Mouse (Mus musculus): ENCODE measurements at regions not wholly inside any gene's neighbourhood (a gene's known extent, or its start where the extent isn't known, plus 50 kb on each side); places are given as distances from the start of the nearest gene placed in this dataset.

DNA sequence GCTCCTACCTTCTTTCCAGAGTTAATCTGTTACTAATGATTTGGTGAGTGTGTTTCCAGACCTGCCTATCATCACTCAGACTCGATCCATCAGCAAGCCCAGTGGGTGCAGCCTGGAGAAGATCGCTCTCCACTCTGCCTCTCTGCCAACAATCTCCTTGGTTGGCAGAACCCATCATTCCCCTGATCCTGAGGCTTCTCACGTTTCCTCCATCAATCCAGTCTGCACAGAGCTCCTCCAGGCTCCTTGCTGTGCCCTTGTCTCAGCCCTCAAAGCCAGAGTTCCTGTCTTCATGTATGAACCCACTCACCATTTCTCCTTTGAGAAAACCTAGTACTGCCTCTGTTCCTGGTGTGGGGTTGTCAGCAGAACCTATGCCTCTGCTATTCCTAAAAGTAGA is 155.5 kb downstream of the Thbs2 start:
- Histone ChIP-seq H3K36me3 (no peaks in the 10 kb centered on the region), H3K27me3 (replicated peaks) (no peaks in the 10 kb centered on the region), H3K27ac (no peak overlapping the region), H3K4me1 (peaks cover 9% of the 10 kb centered on the region; the same call in 1 of the 2 replicates), H3K4me3 (replicated peaks) (no peak overlapping the region), H3K9me3 (no peaks in the 10 kb centered on the region), H3K9ac (no peak overlapping the region), H3K4me2 (no peak overlapping the region)
- 66% methylated on average over 3 of the region's 3 CpGs for WGBS
- no peak for ATAC-seq (ENCODE audit: insufficient read depth, low FRiP score, low read depth)

DNA sequence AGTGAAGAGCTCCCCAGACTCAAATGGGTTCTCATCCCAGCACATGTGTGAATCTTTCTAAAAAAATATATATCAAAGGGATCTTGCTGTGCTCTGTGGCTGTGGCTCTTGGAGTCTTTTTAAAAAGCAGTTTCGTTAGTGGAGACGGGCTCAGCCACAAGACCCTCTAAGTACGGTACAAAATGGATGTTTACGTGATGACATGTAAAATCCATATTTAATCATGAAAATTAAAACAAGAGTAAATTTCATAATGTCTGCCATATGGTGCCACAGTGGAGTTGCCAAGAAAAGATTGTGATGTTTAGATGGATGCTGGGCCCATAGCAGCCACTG is 161.1 kb downstream of the Thbs2 start:
- 73% methylated on average over 4 of the region's 4 CpGs for WGBS
- no peaks in the 10 kb centered on the region for H3K27me3 ChIP-seq (replicated peaks)
- no peaks in the 10 kb centered on the region for H3K9me3 ChIP-seq
- no peaks in the 10 kb centered on the region for H3K36me3 ChIP-seq
- H3K9ac ChIP-seq: no peak overlapping the region
- H3K4me2 ChIP-seq: no peak overlapping the region
- peaks cover 10% of the 10 kb centered on the region for H3K4me1 ChIP-seq
- H3K27ac ChIP-seq: peak overlapping the region; percentile 17; the same call in 1 of the 2 replicates
- no peak overlapping the region for H3K4me3 ChIP-seq (replicated peaks)
- ATAC-seq (ENCODE audit: insufficient read depth, low FRiP score, low read depth): no peak

DNA sequence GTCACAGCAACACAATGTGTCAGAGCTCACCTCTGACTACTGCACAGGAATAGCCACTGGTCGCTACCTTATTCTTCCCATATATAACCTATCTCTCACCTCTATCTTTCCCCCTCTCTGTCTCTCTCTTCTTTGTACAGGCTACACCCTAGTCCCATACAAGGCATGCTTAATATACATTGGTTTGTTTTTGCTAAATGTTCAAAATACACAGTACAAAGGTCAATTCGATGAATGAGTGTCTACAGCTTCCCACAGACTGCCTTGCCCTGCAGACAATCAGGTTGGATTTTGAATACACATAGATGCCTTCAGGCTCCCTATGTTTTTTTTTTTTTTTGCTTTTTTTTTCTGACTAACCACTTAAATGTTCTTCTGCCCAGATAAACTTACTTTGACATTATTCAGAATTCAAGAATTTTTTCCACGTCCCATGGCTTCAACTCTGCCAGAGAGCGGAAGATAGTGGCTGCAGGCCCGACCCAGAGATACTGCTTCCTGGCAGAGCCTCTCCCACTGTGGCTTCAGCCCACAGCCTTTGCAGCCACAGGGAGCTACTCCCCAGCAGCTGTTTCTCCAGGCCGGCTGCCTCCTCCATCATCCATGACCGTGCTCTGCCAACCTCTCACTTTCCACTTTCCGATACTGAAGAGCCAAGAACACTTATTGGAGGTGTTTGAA is 161.6 kb downstream of the Thbs2 start:
- Histone ChIP-seq H3K9ac (no peak overlapping the region), H3K27me3 (replicated peaks) (no peaks in the 10 kb centered on the region), H3K4me1 (peaks cover 10% of the 10 kb centered on the region), H3K4me2 (no peak overlapping the region), H3K27ac (peak overlapping the region; percentile 17; the same call in 1 of the 2 replicates), H3K4me3 (replicated peaks) (no peak overlapping the region), H3K36me3 (no peaks in the 10 kb centered on the region), H3K9me3 (no peaks in the 10 kb centered on the region)
- 53% methylated on average over 8 of the region's 8 CpGs for WGBS
- ATAC-seq (ENCODE audit: insufficient read depth, low FRiP score, low read depth): no peak

- Histone ChIP-seq H3K27ac (peak overlapping the region; percentile 17; the same call in 1 of the 2 replicates), H3K9me3 (no peaks in the 10 kb centered on the region), H3K4me1 (peaks cover 10% of the 10 kb centered on the region), H3K27me3 (replicated peaks) (no peaks in the 10 kb centered on the region), H3K4me2 (no peak overlapping the region), H3K9ac (no peak overlapping the region), H3K36me3 (no peaks in the 10 kb centered on the region), H3K4me3 (replicated peaks) (no peak overlapping the region)
- WGBS: 90% methylated on average over 3 of the region's 3 CpGs
- no peak for ATAC-seq (ENCODE audit: insufficient read depth, low FRiP score, low read depth)
Measured at GRCm38 (mm10) chr17:14531796-14532195, 162.2 kb downstream of the Thbs2 start.

GRCm38 (mm10) chr17:14527691-14528090 is 166.3 kb downstream of the Thbs2 start:
- Histone ChIP-seq H3K9me3 (no peaks in the 10 kb centered on the region), H3K27me3 (replicated peaks) (no peaks in the 10 kb centered on the region), H3K4me1 (peaks cover 9% of the 10 kb centered on the region; the same call in 1 of the 2 replicates), H3K9ac (no peak overlapping the region), H3K27ac (no peak overlapping the region), H3K4me2 (no peak overlapping the region), H3K36me3 (no peaks in the 10 kb centered on the region), H3K4me3 (replicated peaks) (no peak overlapping the region)
- 90% methylated on average over 2 of the region's 2 CpGs for WGBS
- no peak for ATAC-seq (ENCODE audit: insufficient read depth, low FRiP score, low read depth)

DNA sequence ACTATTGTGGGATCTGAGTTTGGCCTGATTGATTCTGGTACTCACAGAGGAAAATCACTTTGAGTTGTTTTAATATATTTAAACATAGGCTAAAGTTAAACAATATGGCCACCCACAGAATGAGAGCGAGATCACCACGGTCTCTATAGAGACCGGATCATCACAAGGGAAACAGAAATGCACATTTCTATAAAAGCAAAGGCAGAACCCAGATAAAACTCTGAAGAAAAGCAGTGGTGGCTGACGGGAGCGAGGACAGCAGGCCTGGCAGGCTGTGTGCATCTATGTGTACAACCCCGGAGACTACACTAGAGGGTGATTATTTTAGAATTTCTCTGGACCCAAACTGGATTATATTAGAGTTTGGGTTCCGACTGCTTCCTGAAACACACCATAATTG is 168.8 kb downstream of the Thbs2 start:
- ATAC-seq (ENCODE audit: insufficient read depth, low FRiP score, low read depth): no peak
- H3K27ac ChIP-seq: peak overlapping the region; percentile 70; the same call in 1 of the 2 replicates
- no peak overlapping the region for H3K4me3 ChIP-seq (replicated peaks)

GRCm38 (mm10) chr17:14524426-14525236 is 169.4 kb downstream of the Thbs2 start:
- no peak overlapping the region for H3K4me3 ChIP-seq (replicated peaks)
- H3K4me2 ChIP-seq: no peak overlapping the region
- no peak for ATAC-seq (ENCODE audit: insufficient read depth, low FRiP score, low read depth)
- 37% methylated on average over 13 of the region's 13 CpGs for WGBS
- no peak overlapping the region for H3K9ac ChIP-seq
- H3K36me3 ChIP-seq: no peaks in the 10 kb centered on the region
- peak overlapping the region; percentile 70 for H3K27ac ChIP-seq
- no peaks in the 10 kb centered on the region for H3K27me3 ChIP-seq (replicated peaks)
- H3K4me1 ChIP-seq: peaks cover 4% of the 10 kb centered on the region; the same call in 1 of the 2 replicates
- no peaks in the 10 kb centered on the region for H3K9me3 ChIP-seq

More for the DNA sequence above, 168.8 kb downstream of the Thbs2 start:
- no peaks in the 10 kb centered on the region for H3K36me3 ChIP-seq
- no peaks in the 10 kb centered on the region for H3K9me3 ChIP-seq
- peaks cover 4% of the 10 kb centered on the region; the same call in 1 of the 2 replicates for H3K4me1 ChIP-seq
- H3K4me2 ChIP-seq: no peak overlapping the region
- 61% methylated on average over 7 of the region's 7 CpGs for WGBS
- no peaks in the 10 kb centered on the region for H3K27me3 ChIP-seq (replicated peaks)
- no peak overlapping the region for H3K9ac ChIP-seq

- H3K9me3 ChIP-seq: no peaks in the 10 kb centered on the region
- WGBS: 65% methylated on average over 2 of the region's 2 CpGs
- H3K4me2 ChIP-seq: no peak overlapping the region
- no peaks in the 10 kb centered on the region for H3K36me3 ChIP-seq
- H3K9ac ChIP-seq: no peak overlapping the region
- H3K4me1 ChIP-seq: peaks cover 4% of the 10 kb centered on the region; the same call in 1 of the 2 replicates
- no peaks in the 10 kb centered on the region for H3K27me3 ChIP-seq (replicated peaks)
- H3K27ac ChIP-seq: no peak overlapping the region
- no peak for ATAC-seq (ENCODE audit: insufficient read depth, low FRiP score, low read depth)
- H3K4me3 ChIP-seq (replicated peaks): no peak overlapping the region
Measured at GRCm38 (mm10) chr17:14522011-14522410, 172.0 kb downstream of the Thbs2 start.

DNA sequence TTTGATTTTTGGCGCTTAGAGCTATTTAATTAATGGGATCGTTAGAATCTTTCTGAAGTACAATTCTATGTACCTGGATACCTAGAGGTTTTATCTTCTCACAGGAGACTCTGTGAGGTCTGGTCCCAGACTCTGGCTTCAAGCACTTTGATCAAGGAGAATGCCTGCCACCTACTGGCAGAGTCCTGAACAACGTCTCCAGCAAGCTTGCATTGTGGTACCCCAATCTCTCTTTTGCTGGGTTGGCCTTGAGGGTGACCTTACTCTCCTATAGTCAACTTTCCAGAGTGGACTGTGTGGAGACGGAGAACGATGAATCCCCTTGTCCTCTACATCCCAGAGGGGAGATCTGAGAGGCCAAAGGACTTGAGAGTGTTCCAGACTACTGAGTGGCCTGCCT is 173.5 kb downstream of the Thbs2 start:
- no peaks in the 10 kb centered on the region for H3K36me3 ChIP-seq
- no peak overlapping the region for H3K9ac ChIP-seq
- WGBS: 12% methylated on average over 5 of the region's 5 CpGs
- peaks cover 4% of the 10 kb centered on the region; the same call in 1 of the 2 replicates for H3K4me1 ChIP-seq
- H3K4me2 ChIP-seq: no peak overlapping the region
- H3K4me3 ChIP-seq (replicated peaks): no peak overlapping the region
- no peaks in the 10 kb centered on the region for H3K9me3 ChIP-seq
- no peak for ATAC-seq (ENCODE audit: insufficient read depth, low FRiP score, low read depth)
- H3K27ac ChIP-seq: no peak overlapping the region
- no peaks in the 10 kb centered on the region for H3K27me3 ChIP-seq (replicated peaks)

- H3K4me1 ChIP-seq: no peaks in the 10 kb centered on the region; the same call in 1 of the 2 replicates
- H3K9me3 ChIP-seq: no peaks in the 10 kb centered on the region
- no peaks in the 10 kb centered on the region for H3K36me3 ChIP-seq
- H3K27me3 ChIP-seq (replicated peaks): no peaks in the 10 kb centered on the region
- 66% methylated on average over 4 of the region's 4 CpGs for WGBS
- ATAC-seq (ENCODE audit: insufficient read depth, low FRiP score, low read depth): no peak
- no peak overlapping the region for H3K4me3 ChIP-seq (replicated peaks)
- no peak overlapping the region for H3K27ac ChIP-seq
- no peak overlapping the region for H3K4me2 ChIP-seq
- no peak overlapping the region for H3K9ac ChIP-seq
Measured at GRCm38 (mm10) chr17:14519367-14519766, 174.7 kb downstream of the Thbs2 start.

GRCm38 (mm10) chr17:14518216-14518615 is 175.8 kb downstream of the Thbs2 start:
- H3K27me3 ChIP-seq (replicated peaks): no peaks in the 10 kb centered on the region
- WGBS: 63% methylated on average over 12 of the region's 12 CpGs
- no peak for ATAC-seq (ENCODE audit: insufficient read depth, low FRiP score, low read depth)

DNA sequence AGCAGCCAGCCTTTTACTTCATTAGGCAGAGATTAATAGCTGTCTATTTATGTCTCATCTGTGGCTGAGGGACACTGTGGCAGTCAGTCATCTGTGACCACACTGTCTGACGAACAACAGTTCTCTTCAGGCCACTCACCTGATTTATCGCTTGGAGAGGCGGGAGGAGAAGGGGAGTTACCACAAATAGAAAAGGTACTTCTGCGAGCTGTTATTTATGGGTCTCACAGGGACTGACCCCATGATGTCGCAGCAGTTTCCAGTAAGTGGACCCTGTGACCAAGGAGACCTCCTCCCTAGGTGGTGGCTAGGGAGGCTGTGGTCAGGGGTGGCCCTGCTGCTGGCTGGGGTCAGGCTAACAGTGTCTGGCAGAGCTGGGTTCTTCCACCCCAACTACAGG is 176.7 kb downstream of the Thbs2 start:
- Histone ChIP-seq H3K4me2 (no peak overlapping the region), H3K36me3 (no peaks in the 10 kb centered on the region), H3K9me3 (no peaks in the 10 kb centered on the region), H3K9ac (no peak overlapping the region), H3K4me1 (no peaks in the 10 kb centered on the region; the same call in 1 of the 2 replicates), H3K27ac (0 out of 2 replicates have a peak overlapping the region, but pooled peaks have one; percentile 18), H3K4me3 (replicated peaks) (no peak overlapping the region), H3K27me3 (replicated peaks) (no peaks in the 10 kb centered on the region)
- WGBS: 73% methylated on average over 5 of the region's 5 CpGs
- ATAC-seq (ENCODE audit: insufficient read depth, low FRiP score, low read depth): no peak

More at GRCm38 (mm10) chr17:14518216-14518615, 175.8 kb downstream of the Thbs2 start:
- Histone ChIP-seq H3K4me3 (replicated peaks) (no peak overlapping the region), H3K27ac (peak overlapping the region; percentile 69; the same call in 1 of the 2 replicates), H3K9me3 (no peaks in the 10 kb centered on the region), H3K36me3 (no peaks in the 10 kb centered on the region), H3K4me2 (no peak overlapping the region), H3K9ac (no peak overlapping the region), H3K4me1 (no peaks in the 10 kb centered on the region; the same call in 1 of the 2 replicates)
